Mouse (Mus musculus) heart, adult 2 months (tissue): Measurements from ENCODE around the gene Tacc2. TPM values are rescaled to one million over a fixed set of nuclear protein-coding genes. Genes with fewer than 3 reads are reported as not detected.

Experiments used
- DNase-seq, 2 experiments: peaks; one replicate each; pipeline ENCODE4 v3.0.0; 2021
- H3K27ac ChIP-seq: fragments of 200-600 bp; 2 replicates; pipeline ENCODE4 v1.8.1; 2022
- H3K27me3 ChIP-seq: fragments of 200-500 bp; 2 replicates; pipeline ENCODE4 v1.6.1; 2012; ENCODE audit warnings: mild to moderate bottlenecking, low read length, inconsistent platforms, mixed read lengths; ENCODE audit not compliant: control insufficient read depth, insufficient read depth
- H3K36me3 ChIP-seq: fragments of 200-500 bp; 2 replicates; pipeline ENCODE4 v1.6.1; 2012; ENCODE audit warnings: low read length, inconsistent platforms; ENCODE audit not compliant: control insufficient read depth, insufficient read depth
- H3K4me1 ChIP-seq: fragments of 200-500 bp; 2 replicates; pipeline ENCODE4 v1.6.1; 2011; ENCODE audit warnings: low read length; ENCODE audit not compliant: control insufficient read depth, insufficient read depth
- H3K4me3 ChIP-seq: fragments of 200-600 bp; 2 replicates; pipeline ENCODE4 v1.8.1; 2022
- H3K79me2 ChIP-seq: fragments of 200-500 bp; replicated peaks from 2 replicates; pipeline ENCODE4 v1.6.1; 2012; ENCODE audit warnings: mild to moderate bottlenecking, inconsistent platforms, low read length, moderate library complexity, mixed read lengths; ENCODE audit not compliant: control insufficient read depth, insufficient read depth
- H3K9ac ChIP-seq: fragments of 200-500 bp; 2 replicates; pipeline ENCODE4 v1.6.1; 2012; ENCODE audit warnings: low read depth, mild to moderate bottlenecking, control low read depth, inconsistent platforms, low read length, mixed read lengths
- CTCF ChIP-seq: fragments of 200-600 bp; IDR thresholded peaks from 2 replicates; pipeline ENCODE4 v1.8.1; 2022; ENCODE audit warnings: antibody characterized with exemption, mild to moderate bottlenecking, moderate library complexity
- EP300 ChIP-seq: fragments of 200-500 bp; IDR thresholded peaks from 2 replicates; pipeline ENCODE4 v1.6.1; 2011; ENCODE audit warnings: low read depth, low read length, control low read depth; ENCODE audit not compliant: insufficient read depth
- POLR2A ChIP-seq: fragments of 200-500 bp; IDR thresholded peaks from 2 replicates; pipeline ENCODE4 v1.6.1; 2011; ENCODE audit warnings: mild to moderate bottlenecking, low read depth, low read length, control low read depth; ENCODE audit not compliant: insufficient read depth
- WGBS: fragments of 180-500 bp; shearing (Covaris S2); methylation state at CpG from one replicate; pipeline ENCODE4 v1.1.7; 2018; 5-methylcytosine and 5-hydroxymethylcytosine counted together
- intact Hi-C: fragments of 180-260 bp; cut with DNase I; formaldehyde crosslinking; loops from one replicate; pipeline ENCODE4 v1.15.1; 2025
- polyA plus RNA-seq: library from polyadenylated mRNA; depleted of rRNA; stranded (reverse); fragments of >200 nt; gene quantifications from 2 replicates; pipeline ENCODE4 v1.2.3, GENCODE M21; 2012
- total RNA-seq, 2 experiments: library from RNA; stranded (reverse); gene quantifications; 2 replicates each; pipeline ENCODE4 v1.2.3; 2021

The Tacc2 gene
- total and polyA plus RNA-seq, 3 experiments: 117 to 480 (median 339) TPM

GRCm38 (mm10) chr7:130688601-130689000, 111.4 kb downstream of the Tacc2 start:
- TF ChIP-seq EP300 (no peak), POLR2A (no peak), CTCF (no peak)
- H3K4me1 ChIP-seq: peaks cover 7% of the 10 kb centered on the region
- no peaks in the 10 kb centered on the region for H3K36me3 ChIP-seq
- H3K4me3 ChIP-seq: no peak overlapping the region
- DNase-seq: no peak
- 87% methylated on average over 4 of the region's 4 CpGs for WGBS
- H3K9ac ChIP-seq: no peak overlapping the region
- no peak overlapping the region for H3K27ac ChIP-seq
- H3K79me2 ChIP-seq: 0 out of 2 replicates have a peak, but pooled peaks cover 3% of the 10 kb centered on the region
- H3K27me3 ChIP-seq: no peaks in the 10 kb centered on the region
- intact Hi-C loops: no loop called here

- Histone ChIP-seq H3K27me3 (no peaks in the 10 kb centered on the region), H3K79me2 (0 out of 2 replicates have a peak, but pooled peaks cover 3% of the 10 kb centered on the region), H3K4me1 (peaks cover 15% of the 10 kb centered on the region), H3K9ac (no peak overlapping the region), H3K27ac (peak overlapping the region; percentile 28; the same call in 1 of the 2 replicates), H3K4me3 (no peak overlapping the region), H3K36me3 (no peaks in the 10 kb centered on the region)
- no peak for DNase-seq
- TF ChIP-seq POLR2A: no peak
- no peak for TF ChIP-seq EP300
- no peak for TF ChIP-seq CTCF
- WGBS: 65% methylated on average over 6 of the region's 6 CpGs
- intact Hi-C loops: loop anchor here (5.0 kb wide), 1 partner anchor 36 kb away; no protein-coding TSS in a partner anchor
Measured at GRCm38 (mm10) chr7:130690869-130691268, 113.6 kb downstream of the Tacc2 start.

GRCm38 (mm10) chr7:130691931-130692330, 114.7 kb downstream of the Tacc2 start:
- no peak overlapping the region for H3K9ac ChIP-seq
- TF ChIP-seq EP300 (no peak), POLR2A (no peak), CTCF (no peak)
- H3K4me3 ChIP-seq: no peak overlapping the region
- H3K79me2 ChIP-seq: peaks cover 2% of the 10 kb centered on the region; the same call in 1 of the 2 replicates
- WGBS: 21% methylated on average over 2 of the region's 2 CpGs
- H3K36me3 ChIP-seq: no peaks in the 10 kb centered on the region
- peaks cover 13% of the 10 kb centered on the region for H3K4me1 ChIP-seq
- no peak overlapping the region for H3K27ac ChIP-seq
- H3K27me3 ChIP-seq: no peaks in the 10 kb centered on the region
- intact Hi-C loops: loop anchor here (1.0 to 5.0 kb wide), 2 partner anchors 35 to 88 kb away; no protein-coding TSS in a partner anchor
- DNase-seq: no peak

- no peaks in the 10 kb centered on the region for H3K36me3 ChIP-seq
- H3K27ac ChIP-seq: peak overlapping the region; percentile 42
- 13% methylated on average over 39 of the region's 39 CpGs for WGBS
- H3K79me2 ChIP-seq: peaks cover 4% of the 10 kb centered on the region; the same call in 1 of the 2 replicates
- H3K4me3 ChIP-seq: peak overlapping the region; percentile 47
- intact Hi-C loops: loop anchor here (1.0 to 5.0 kb wide), 2 partner anchors 35 to 88 kb away; no protein-coding TSS in a partner anchor
- peak overlapping the region; percentile 64 for H3K9ac ChIP-seq
- no peaks in the 10 kb centered on the region for H3K27me3 ChIP-seq
- TF ChIP-seq CTCF (peak; percentile 53), POLR2A (no peak)
- DNase-seq: peak; percentile 62 to 69
- peaks cover 12% of the 10 kb centered on the region for H3K4me1 ChIP-seq
Measured at GRCm38 (mm10) chr7:130692392-130692942, 115.2 kb downstream of the Tacc2 start.

GRCm38 (mm10) chr7:130692943-130693799, 115.9 kb downstream of the Tacc2 start:
- H3K4me1 ChIP-seq: peaks cover 12% of the 10 kb centered on the region
- TF ChIP-seq POLR2A (no peak), CTCF (no peak), EP300 (no peak)
- WGBS: 19% methylated on average over 19 of the region's 19 CpGs
- H3K79me2 ChIP-seq: peaks cover 4% of the 10 kb centered on the region; the same call in 1 of the 2 replicates
- H3K27me3 ChIP-seq: no peaks in the 10 kb centered on the region
- no peaks in the 10 kb centered on the region for H3K36me3 ChIP-seq
- DNase-seq: no peak
- H3K27ac ChIP-seq: peak overlapping the region; percentile 42
- intact Hi-C loops: loop anchor here (1.0 to 5.0 kb wide), 2 partner anchors 34 to 89 kb away; no protein-coding TSS in a partner anchor
- H3K9ac ChIP-seq: peak overlapping the region; percentile 64
- H3K4me3 ChIP-seq: peak overlapping the region; percentile 47

- no peak for DNase-seq
- Histone ChIP-seq H3K36me3 (no peaks in the 10 kb centered on the region), H3K79me2 (peaks cover 4% of the 10 kb centered on the region; the same call in 1 of the 2 replicates), H3K9ac (no peak overlapping the region), H3K27me3 (no peaks in the 10 kb centered on the region), H3K27ac (no peak overlapping the region), H3K4me1 (peaks cover 12% of the 10 kb centered on the region), H3K4me3 (no peak overlapping the region)
- TF ChIP-seq CTCF (peak; percentile 2; the same call in 1 of the 2 replicates), EP300 (no peak)
- intact Hi-C loops: loop anchor here (5.0 kb wide), 1 partner anchor 34 kb away; no protein-coding TSS in a partner anchor
- WGBS: 61% methylated on average over 11 of the region's 11 CpGs
Measured at GRCm38 (mm10) chr7:130693800-130694193, 116.6 kb downstream of the Tacc2 start.
